Mouse (Mus musculus) neutrophil, adult 65 days (primary cell): ENCODE results near the gene Cep104. TPM values are rescaled to one million over a fixed set of nuclear protein-coding genes. Genes with fewer than 3 reads are reported as not detected.

Source experiments
- total RNA-seq: library from RNA; stranded (reverse); gene quantifications from 2 replicates; pipeline ENCODE4 v1.2.4, GENCODE M21; 2023

The Cep104 gene
- total RNA-seq = 5.4 and 6.6 TPM in 2 replicates

DNA sequence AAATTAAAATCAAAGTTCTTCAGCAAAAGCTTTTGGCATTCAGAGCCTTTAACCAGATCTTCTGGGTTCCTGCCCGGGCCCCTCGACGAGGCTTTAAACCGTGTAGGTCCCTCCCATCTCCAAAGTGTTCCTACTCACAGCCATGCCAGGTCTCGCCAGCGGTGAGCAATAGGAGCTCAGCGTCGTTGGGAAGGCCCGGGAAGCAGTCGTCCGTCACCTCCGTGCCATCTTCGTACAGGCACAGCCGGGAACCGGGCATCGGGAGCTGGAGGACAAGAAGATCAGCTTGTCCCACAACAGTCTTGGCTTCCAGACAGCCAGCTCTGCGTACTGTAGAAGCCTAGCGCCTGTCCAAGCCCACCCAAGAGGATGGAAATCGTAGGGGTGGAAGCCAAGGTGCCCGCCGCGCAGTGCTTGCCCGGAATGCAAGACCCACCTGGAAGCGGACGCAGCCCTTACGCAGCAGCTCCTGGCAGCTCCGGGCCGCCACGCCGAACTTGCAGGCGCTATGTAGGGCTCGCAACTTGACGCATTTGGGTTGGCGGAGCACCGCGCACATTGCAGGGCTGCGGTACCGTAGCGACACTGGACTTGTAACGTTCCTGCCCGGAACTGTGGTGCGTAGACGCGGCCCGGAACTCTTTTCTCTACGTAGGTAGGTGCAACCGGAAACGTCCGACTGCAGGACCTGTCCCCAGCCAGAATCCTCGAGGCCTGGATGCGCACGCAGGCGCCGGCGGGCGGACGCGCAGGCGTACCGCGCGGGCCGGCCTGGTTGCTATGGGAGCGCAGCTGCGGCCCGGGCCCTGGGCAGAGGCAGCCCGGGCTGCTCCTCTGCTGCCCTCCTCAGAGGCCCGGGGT, at the start of gene Cep104, which contains the start of gene Dffb:
TSS of gene Cep104 (plus strand) at position 764 of the 861 bp plus-strand sequence.
TSS of gene Dffb (minus strand) at position 696 of the 861 bp plus-strand sequence.

DNA sequence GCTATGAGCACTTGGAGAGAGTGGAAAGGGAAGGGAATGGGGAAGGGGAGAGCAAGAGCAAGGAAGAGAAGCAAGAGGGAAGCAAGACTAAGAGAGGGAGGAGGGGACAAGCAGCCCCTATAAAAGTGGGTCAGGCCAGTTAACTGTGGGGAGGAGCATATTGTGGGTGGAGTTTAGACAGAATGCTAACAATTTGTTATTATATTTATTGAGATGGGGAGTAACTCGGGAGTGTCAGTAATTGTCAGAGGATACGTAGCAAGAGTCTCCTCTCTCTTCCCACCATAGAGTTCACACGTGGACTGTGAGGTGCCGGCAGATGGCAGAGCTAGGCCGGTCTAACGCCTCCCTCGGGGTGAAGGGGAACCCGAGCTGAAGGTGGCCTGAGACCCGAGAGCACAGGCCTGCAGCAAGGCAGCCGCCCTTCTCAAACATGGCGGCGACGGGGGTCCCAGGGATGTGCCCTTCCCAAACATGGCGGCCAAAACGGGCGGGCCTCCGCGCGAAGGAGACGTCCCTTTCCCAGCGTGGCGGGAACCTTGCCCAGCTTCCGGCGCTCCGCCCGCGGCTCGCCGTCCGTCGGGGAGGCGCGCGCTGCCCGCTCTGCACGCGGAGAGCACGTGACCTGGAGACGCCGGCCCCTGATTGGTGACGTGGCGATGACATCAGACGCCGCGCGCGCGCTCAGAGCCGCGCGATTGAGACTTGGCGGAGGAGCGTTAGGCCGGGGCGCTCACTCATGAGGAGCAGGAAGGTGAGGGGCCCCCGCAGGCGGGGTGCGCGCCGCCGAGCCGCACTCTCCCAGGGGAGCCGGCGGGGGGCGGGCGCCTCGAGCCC, 18.2 kb upstream of the Cep104 start, which contains the start of gene A430005L14Rik:
TSS of gene A430005L14Rik (plus strand) at position 669 of the 837 bp plus-strand sequence.

DNA sequence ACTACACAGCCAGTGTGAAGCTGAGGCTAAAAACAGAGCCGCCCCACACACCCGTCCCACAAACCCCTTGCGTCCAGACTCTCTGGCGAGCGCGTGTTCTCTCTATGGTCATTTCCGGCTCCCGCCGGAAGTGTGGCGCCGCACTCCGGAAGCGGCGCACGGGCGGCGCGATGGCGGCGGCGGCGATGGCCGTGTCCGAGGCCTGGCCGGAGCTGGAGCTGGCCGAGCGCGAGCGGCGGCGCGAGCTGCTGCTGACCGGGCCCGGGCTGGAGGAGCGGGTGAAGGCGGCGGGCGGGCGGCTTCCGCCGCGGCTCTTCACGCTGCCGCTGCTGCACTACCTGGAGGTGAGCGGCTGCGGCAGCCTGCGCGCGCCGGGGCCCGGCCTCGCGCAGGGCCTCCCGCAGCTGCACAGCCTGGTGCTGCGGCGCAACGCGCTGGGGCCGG, 36.7 kb downstream of the Cep104 start, which contains the start of gene Lrrc47:
TSS of gene Lrrc47 (plus strand) at position 86 of the 444 bp plus-strand sequence.

DNA sequence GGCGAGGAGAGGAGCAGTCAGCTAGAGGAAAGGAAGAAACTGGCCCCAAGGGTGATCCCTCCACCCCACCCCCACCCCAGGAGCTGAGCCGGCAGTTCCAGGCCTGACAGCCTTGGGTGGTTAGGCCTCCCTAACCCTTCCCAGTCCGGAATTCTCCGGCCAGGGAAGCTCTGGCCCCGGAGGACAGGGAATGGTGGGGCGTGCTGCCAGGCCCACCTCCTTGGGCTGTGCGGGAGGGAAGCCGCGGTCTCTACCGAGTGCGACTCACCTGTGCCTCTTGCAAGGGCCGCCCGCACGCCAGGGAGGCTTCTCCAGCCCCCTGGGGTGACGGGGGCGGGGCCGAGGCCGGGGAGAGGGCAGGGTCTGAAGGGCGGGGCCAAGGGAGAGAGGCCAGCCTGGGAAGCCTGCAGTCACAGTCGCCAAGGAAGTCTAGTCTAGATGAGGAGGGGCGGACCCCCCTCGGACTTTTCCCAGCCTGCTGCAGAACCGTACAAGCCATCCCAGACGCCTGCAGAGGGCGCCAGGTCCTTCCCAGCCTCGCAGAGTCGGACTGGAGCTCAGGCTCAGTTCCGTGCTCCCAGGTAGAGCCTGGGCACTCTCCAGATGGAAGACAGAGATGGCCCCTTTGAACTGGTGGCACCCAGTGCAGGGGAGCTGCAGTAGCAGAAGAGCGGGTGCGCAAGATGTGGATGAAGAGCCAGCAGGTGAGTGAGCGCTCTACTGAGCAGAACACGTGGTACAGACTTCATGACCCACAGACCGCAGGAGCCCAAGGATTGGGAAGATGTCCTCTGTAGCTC, 50.8 kb downstream of the Cep104 start, which contains the start of gene Smim1:
TSS of gene Smim1 (minus strand) at position 590 of the 800 bp plus-strand sequence.

DNA sequence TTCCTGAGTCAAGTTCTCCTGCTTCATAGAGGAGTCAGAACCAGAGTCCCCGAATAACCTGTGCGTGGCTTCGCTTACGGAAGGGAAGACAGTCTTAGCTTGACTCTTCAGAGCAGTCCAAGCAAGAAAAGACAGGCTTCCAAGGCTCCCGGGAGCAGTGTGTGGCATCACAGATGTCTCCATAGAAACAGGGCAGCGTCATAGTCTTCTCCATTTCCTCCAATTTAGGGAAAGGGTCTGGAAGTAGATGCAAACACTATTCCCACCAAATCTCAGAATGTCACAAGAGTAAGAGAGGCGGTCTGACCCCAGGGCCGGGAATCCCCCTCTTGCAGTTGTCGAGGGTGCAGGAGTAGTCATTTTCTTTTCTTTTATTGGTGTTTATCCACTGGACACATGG, 67.6 kb downstream of the Cep104 start, which contains the start of gene Ccdc27:
TSS of gene Ccdc27 (minus strand) at position 101 of the 400 bp plus-strand sequence.

Other genes starting within 250 kb of the Cep104 start
- 9.8 and 14.2 TPM in 2 replicates for gene A430005L14Rik, start 18.0 kb upstream of the Cep104 start, total RNA-seq
- 10.7 and 11.3 TPM in 2 replicates for gene Dffb, start 68 bp upstream of the Cep104 start, total RNA-seq
- 26.1 and 42.1 TPM in 2 replicates for gene Lrrc47, start 36.5 kb downstream of the Cep104 start, total RNA-seq
- gene Smim1, start 51.0 kb downstream of the Cep104 start, total RNA-seq = 0.18 TPM in 1 of 2 replicates, not detected in the other
- gene Ccdc27, start 67.5 kb downstream of the Cep104 start, total RNA-seq = not detected in 2 replicates
- gene Trp73, start 165.0 kb downstream of the Cep104 start, total RNA-seq = not detected in 2 replicates
- 6.6 and 7.9 TPM in 2 replicates for gene Wrap73, start 167.2 kb downstream of the Cep104 start, total RNA-seq
- gene Tprgl, start 185.5 kb downstream of the Cep104 start, total RNA-seq = 157 and 167 TPM in 2 replicates
- gene Megf6, start 195.5 kb downstream of the Cep104 start, total RNA-seq = 0.41 TPM in 1 of 2 replicates, not detected in the other